Mouse (Mus musculus) liver, adult (tissue): ENCODE data around the gene Tgfbr3.

Experiments used
- GATA4 ChIP-seq: IDR thresholded peaks from 2 replicates; pipeline ENCODE4 v1.6.1; 2014; ENCODE audit warnings: mild to moderate bottlenecking, low read length; ENCODE audit not compliant: insufficient replicate concordance

The Tgfbr3 gene

GRCm38 (mm10) chr5:107111802-107112201 lies 177.6 kb downstream of the Tgfbr3 start:
- peak; percentile 87; the same call in 1 of the 2 replicates for TF ChIP-seq GATA4

GRCm38 (mm10) chr5:107110880-107111520 lies 178.4 kb downstream of the Tgfbr3 start:
- TF ChIP-seq GATA4: peak; percentile 69

- no peak for TF ChIP-seq GATA4
Measured at GRCm38 (mm10) chr5:107110089-107110879, 179.1 kb downstream of the Tgfbr3 start.

GRCm38 (mm10) chr5:107109416-107109815 lies 180.0 kb downstream of the Tgfbr3 start:
- no peak for TF ChIP-seq GATA4

- TF ChIP-seq GATA4: no peak
Measured at GRCm38 (mm10) chr5:107106793-107107192, 182.6 kb downstream of the Tgfbr3 start.

- no peak for TF ChIP-seq GATA4
Measured at GRCm38 (mm10) chr5:107106139-107106538, 183.3 kb downstream of the Tgfbr3 start.

- TF ChIP-seq GATA4: no peak
Measured at GRCm38 (mm10) chr5:107103591-107103990, 185.8 kb downstream of the Tgfbr3 start.

- TF ChIP-seq GATA4: no peak
Measured at GRCm38 (mm10) chr5:107102916-107103315, 186.5 kb downstream of the Tgfbr3 start.

- TF ChIP-seq GATA4: no peak
Measured at GRCm38 (mm10) chr5:107101684-107102083, 187.7 kb downstream of the Tgfbr3 start.

GRCm38 (mm10) chr5:107101135-107101534 lies 188.3 kb downstream of the Tgfbr3 start:
- TF ChIP-seq GATA4: no peak

GRCm38 (mm10) chr5:107099634-107100033 lies 189.8 kb downstream of the Tgfbr3 start:
- no peak for TF ChIP-seq GATA4

GRCm38 (mm10) chr5:107099076-107099475 lies 190.4 kb downstream of the Tgfbr3 start:
- no peak for TF ChIP-seq GATA4

- no peak for TF ChIP-seq GATA4
Measured at GRCm38 (mm10) chr5:107098007-107098406, 191.4 kb downstream of the Tgfbr3 start.

GRCm38 (mm10) chr5:107097314-107097713 lies 192.1 kb downstream of the Tgfbr3 start:
- TF ChIP-seq GATA4: no peak

- TF ChIP-seq GATA4: no peak
Measured at GRCm38 (mm10) chr5:107094233-107094632, 195.2 kb downstream of the Tgfbr3 start.

- TF ChIP-seq GATA4: no peak
Measured at GRCm38 (mm10) chr5:107093253-107093652, 196.2 kb downstream of the Tgfbr3 start.
